Mouse (Mus musculus): Measurements from ENCODE around the gene Gpi1. TPM values are rescaled to one million over a fixed set of nuclear protein-coding genes. Genes with fewer than 3 reads are reported as not detected.
"Not testable (repeated sequence)": the region's sequence is repeated elsewhere in the genome, so short reads cannot be mapped to it uniquely, and the experiment has no call there.

Gene Gpi1
- polyA plus RNA-seq, 1 experiment from 2014 or later, result 845 TPM

- ATAC-seq, result no peak
- no peak for DNase-seq (ENCODE audit: low read depth, low spot score)
- no peaks in the 10 kb centered on the region for H3K27me3 ChIP-seq
- ChIA-PET POLR2A (interaction anchor here (0.6 kb wide), 1 partner anchor 13 kb away, joined by 3 read pairs; no protein-coding TSS in a partner anchor), CTCF (interaction anchor here (1.4 to 1.6 kb wide), 2 partner anchors 14 to 24 kb away, joined by 3 read pairs; partner anchors contain the start of gene Gpi1)
- in situ Hi-C loops (cut with MboI; ENCODE audit: low pct_unique_long_range_greater_than_20kb), result no loop called here
- TF ChIP-seq CTCF (IDR thresholded peaks at IDR 0.05), result no peak
Measured at GRCm38 (mm10) chr7:34216474-34216873, 13.7 kb downstream of the Gpi1 start.

- no peak for TF ChIP-seq CTCF (IDR thresholded peaks at IDR 0.05)
- ChIA-PET CTCF (interaction anchor here (1.4 kb wide), 1 partner anchor 15 kb away, joined by 3 read pairs; the partner anchor contains the start of gene Gpi1), POLR2A (no interaction called here)
- in situ Hi-C loops (cut with MboI; ENCODE audit: low pct_unique_long_range_greater_than_20kb), result no loop called here
- H3K27me3 ChIP-seq, result no peaks in the 10 kb centered on the region
- DNase-seq (ENCODE audit: low read depth, low spot score) (no peak), ATAC-seq (no peak)
Measured at GRCm38 (mm10) chr7:34215481-34215880, 14.7 kb downstream of the Gpi1 start.

- no peak for DNase-seq (ENCODE audit: low read depth, low spot score)
- no peaks in the 10 kb centered on the region for H3K27me3 ChIP-seq
- no peak for TF ChIP-seq CTCF (IDR thresholded peaks at IDR 0.05)
- in situ Hi-C loops (cut with MboI; ENCODE audit: low pct_unique_long_range_greater_than_20kb), result no loop called here
- ATAC-seq, result no peak
- POLR2A ChIA-PET, result no interaction called here
- CTCF ChIA-PET, result no interaction called here
Measured at GRCm38 (mm10) chr7:34214644-34215043, 15.5 kb downstream of the Gpi1 start.

GRCm38 (mm10) chr7:34213281-34213680 lies 16.9 kb downstream of the Gpi1 start:
- no peaks in the 10 kb centered on the region for H3K27me3 ChIP-seq
- TF ChIP-seq CTCF (IDR thresholded peaks at IDR 0.05), result no peak
- CTCF ChIA-PET, result no interaction called here
- DNase-seq (ENCODE audit: low read depth, low spot score), result no peak
- in situ Hi-C loops (cut with MboI; ENCODE audit: low pct_unique_long_range_greater_than_20kb), result no loop called here
- POLR2A ChIA-PET, result interaction anchor here (1.0 to 1.8 kb wide), 3 partner anchors 9 to 16 kb away, joined by 3 to 4 read pairs (median 3); no protein-coding TSS in a partner anchor
- ATAC-seq, result no peak

- no peak for TF ChIP-seq CTCF (IDR thresholded peaks at IDR 0.05)
- in situ Hi-C loops (cut with MboI; ENCODE audit: low pct_unique_long_range_greater_than_20kb), result no loop called here
- no peaks in the 10 kb centered on the region for H3K27me3 ChIP-seq
- DNase-seq (ENCODE audit: low read depth, low spot score) (no peak), ATAC-seq (peak; percentile 28)
- POLR2A ChIA-PET, result no interaction called here
- CTCF ChIA-PET, result interaction anchor here (1.2 kb wide), 1 partner anchor 11 kb away, joined by 3 read pairs; no protein-coding TSS in a partner anchor
Measured at GRCm38 (mm10) chr7:34208027-34208745, 21.9 kb downstream of the Gpi1 start.

GRCm38 (mm10) chr7:34206331-34206730 lies 23.8 kb downstream of the Gpi1 start:
- CTCF ChIA-PET, result no interaction called here
- in situ Hi-C loops (cut with MboI; ENCODE audit: low pct_unique_long_range_greater_than_20kb), result no loop called here
- POLR2A ChIA-PET, result interaction anchor here (0.6 kb wide), 1 partner anchor 13 kb away, joined by 5 read pairs; no protein-coding TSS in a partner anchor

GRCm38 (mm10) chr7:34202147-34202546 lies 28.0 kb downstream of the Gpi1 start:
- CTCF ChIA-PET; DNase-seq (ENCODE audit: low read depth, low spot score); POLR2A ChIA-PET; H3K27me3 ChIP-seq; in situ Hi-C loops (cut with MboI; ENCODE audit: low pct_unique_long_range_greater_than_20kb); ATAC-seq: not testable (repeated sequence)

More at GRCm38 (mm10) chr7:34206331-34206730, 23.8 kb downstream of the Gpi1 start:
- no peak for TF ChIP-seq CTCF (IDR thresholded peaks at IDR 0.05)
- no peak for ATAC-seq
- H3K27me3 ChIP-seq, result no peaks in the 10 kb centered on the region
- DNase-seq (ENCODE audit: low read depth, low spot score), result no peak

- CTCF ChIA-PET, result no interaction called here
- no peak for ATAC-seq
Measured at GRCm38 (mm10) chr7:34200829-34201228, 29.3 kb downstream of the Gpi1 start.

GRCm38 (mm10) chr7:34198346-34198745 lies 31.8 kb downstream of the Gpi1 start:
- peak; percentile 64 for TF ChIP-seq CTCF (IDR thresholded peaks at IDR 0.05)
- DNase-seq (ENCODE audit: low read depth, low spot score), result no peak
- ChIA-PET POLR2A (no interaction called here), CTCF (interaction anchor here (1.1 kb wide), 1 partner anchor 11 kb away, joined by 4 read pairs; no protein-coding TSS in a partner anchor)
- no peak for ATAC-seq
- in situ Hi-C loops (cut with MboI; ENCODE audit: low pct_unique_long_range_greater_than_20kb), result loop anchor here (25.0 kb wide), 1 partner anchor 411 kb away; no protein-coding TSS in a partner anchor
- H3K27me3 ChIP-seq, result no peaks in the 10 kb centered on the region

More at GRCm38 (mm10) chr7:34200829-34201228, 29.3 kb downstream of the Gpi1 start:
- in situ Hi-C loops (cut with MboI; ENCODE audit: low pct_unique_long_range_greater_than_20kb), result no loop called here
- POLR2A ChIA-PET, result no interaction called here
- TF ChIP-seq CTCF (IDR thresholded peaks at IDR 0.05), result no peak
- DNase-seq (ENCODE audit: low read depth, low spot score), result no peak
- no peaks in the 10 kb centered on the region for H3K27me3 ChIP-seq

GRCm38 (mm10) chr7:34196132-34197128 lies 33.7 kb downstream of the Gpi1 start, which contains the start of gene Pdcd2l:
Pdcd2l (minus strand) TSS chr7:34196661.
- ChIA-PET POLR2A (interaction anchor here (0.9 to 1.3 kb wide), 2 partner anchors 13 to 14 kb away, joined by 3 read pairs; no protein-coding TSS in a partner anchor), CTCF (interaction anchor here (1.0 to 1.1 kb wide), 2 partner anchors 13 to 27 kb away, joined by 3 read pairs; no protein-coding TSS in a partner anchor)
- in situ Hi-C loops (cut with MboI; ENCODE audit: low pct_unique_long_range_greater_than_20kb), result loop anchor here (25.0 kb wide), 1 partner anchor 409 kb away; no protein-coding TSS in a partner anchor
- no peak for TF ChIP-seq CTCF (IDR thresholded peaks at IDR 0.05)
- H3K27me3 ChIP-seq, result no peaks in the 10 kb centered on the region
- ATAC-seq (peak; percentile 68), DNase-seq (ENCODE audit: low read depth, low spot score) (peak; percentile 47)

Measured in Patski (cell line).